Mouse (Mus musculus): Measurements from ENCODE around the gene Eef1a1.
"Not testable (repeated sequence)": the region's sequence is repeated elsewhere in the genome, so short reads cannot be mapped to it uniquely, and the experiment has no call there.

Eef1a1 gene

DNA sequence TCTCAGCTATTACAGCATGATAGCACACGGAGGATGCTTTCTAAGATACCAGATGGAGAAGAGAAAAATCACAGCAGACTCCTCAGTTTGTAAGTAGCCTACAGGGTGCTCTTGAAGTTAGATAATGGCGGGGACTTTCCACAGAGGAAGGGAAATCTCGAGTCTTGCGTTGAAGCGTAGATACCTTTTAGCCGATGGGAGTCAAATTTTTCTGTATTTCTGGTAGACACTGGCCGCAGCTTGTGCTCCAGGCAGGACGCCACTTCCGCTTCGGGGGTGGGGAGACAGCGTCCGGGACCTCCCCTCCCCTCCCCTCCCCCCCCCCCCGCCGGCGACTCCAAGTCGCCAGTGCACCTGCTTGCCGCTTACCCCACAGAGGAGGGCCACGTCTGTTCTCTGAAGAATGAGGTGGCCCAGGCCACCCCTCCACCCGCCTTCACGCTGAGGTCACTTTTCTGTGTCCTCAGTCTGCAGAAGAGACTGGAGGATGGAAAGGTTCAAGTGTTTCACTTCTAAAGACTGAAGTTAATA is at the start of gene Eef1a1:
Gene Eef1a1, minus strand, starts transcription at position 262 of the 531 bp plus-strand sequence.
- DNase-seq (ENCODE audit: extremely low spot score): peak; percentile 66

DNA sequence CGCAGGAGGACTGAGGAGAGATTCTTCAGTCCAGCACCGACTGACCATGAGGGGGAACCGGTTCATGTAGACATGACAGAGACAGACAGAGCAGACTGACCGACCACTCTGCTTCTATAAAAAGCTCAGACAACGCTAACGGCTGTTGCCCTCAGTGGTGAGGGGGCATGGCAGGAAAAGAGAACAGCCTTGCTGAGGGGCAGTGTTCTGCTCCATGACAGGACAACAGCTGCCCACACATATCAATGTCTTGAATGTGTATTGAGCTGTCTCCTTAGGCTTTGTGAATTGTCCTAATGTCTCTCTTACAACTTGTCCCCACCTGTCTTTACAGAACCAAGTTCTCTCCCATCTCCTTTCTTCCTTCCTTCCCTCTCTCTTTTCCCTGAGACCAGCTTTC is 49.5 kb upstream of the Eef1a1 start:
- no peak for DNase-seq (ENCODE audit: extremely low spot score)

DNA sequence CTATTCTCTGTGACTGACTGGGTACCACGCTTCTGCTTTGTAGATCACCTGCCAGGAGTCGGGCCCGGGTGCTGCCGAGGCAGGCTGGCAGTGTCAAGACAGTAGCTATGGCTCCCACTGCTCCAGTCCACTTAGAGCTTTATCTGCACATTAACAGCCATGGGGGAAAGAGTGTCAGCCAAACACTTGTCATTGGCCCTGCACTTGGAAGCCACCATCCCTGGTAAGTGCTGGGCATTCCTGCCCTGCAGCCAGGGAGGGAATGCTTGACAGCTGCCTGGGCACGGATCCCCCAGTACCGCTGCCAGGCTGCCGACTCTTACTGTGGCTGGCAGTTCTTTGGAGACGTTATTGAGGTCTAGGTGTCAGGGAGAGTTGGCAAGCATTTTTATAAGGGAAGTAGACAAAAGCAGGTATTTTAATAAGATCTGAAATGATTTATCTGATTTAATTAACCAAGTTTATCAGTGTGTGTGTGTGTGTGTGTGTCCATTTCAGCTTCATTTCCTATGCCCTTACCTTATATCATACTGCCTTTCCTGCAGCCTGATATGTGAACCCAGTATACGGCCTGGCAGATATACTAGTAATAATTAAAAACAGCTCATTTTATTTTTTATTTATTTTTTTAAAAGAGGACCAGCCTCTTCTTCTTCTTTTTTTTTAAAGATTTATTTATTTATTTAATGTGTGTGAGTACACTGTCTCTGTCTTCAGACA is 48.4 kb upstream of the Eef1a1 start:
- no peak for DNase-seq (ENCODE audit: extremely low spot score)

DNA sequence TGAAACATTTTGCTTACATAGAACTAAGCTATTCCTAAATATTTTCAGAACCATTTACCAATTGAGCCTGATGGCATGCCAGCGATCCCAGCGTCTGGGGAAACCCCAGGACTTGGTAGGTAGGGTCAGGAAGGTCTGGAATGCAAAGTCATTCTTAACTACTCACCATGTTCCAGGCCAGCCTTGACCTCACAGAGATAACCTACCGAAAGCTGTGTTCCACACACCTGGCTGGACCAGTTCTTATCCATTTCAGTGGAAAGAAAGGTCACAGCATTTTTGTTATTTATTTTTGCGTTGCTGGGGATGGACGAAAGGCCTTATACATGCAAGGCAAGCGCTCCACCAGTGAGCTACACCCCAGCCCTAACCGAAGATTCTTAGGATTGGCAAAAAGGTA is 45.7 kb upstream of the Eef1a1 start:
- no peak for DNase-seq (ENCODE audit: extremely low spot score)

DNA sequence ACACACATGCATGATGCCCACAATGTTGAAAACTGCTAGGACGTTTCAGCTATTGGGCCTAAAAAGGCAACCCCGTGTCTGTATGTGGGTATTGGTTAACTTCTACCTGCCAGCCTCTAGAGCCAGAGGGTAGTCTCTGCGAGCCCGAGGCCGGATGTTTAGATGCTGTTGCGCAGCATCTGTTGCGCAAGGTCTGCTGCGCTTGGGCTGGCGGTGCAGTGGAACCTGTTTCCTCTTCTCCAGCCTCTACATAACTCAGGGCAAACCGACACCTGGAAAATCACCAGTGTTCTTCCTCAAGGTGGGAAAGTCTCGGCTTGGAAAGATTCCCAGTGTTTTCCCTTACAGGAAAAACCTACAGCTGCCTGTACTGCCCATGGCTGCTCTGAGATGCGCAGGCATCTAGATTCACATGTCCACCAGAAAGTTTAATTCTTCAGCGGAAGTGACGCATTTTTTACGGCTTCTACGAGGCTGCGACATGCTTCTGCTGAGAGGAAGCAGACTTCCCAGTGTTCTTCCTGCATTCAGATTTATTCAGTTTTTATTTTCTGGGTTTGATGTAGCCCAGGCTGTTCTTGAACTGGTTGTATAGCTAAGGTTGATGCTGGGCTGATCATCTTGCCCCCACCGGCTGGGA is 44.5 kb upstream of the Eef1a1 start:
- no peak for DNase-seq (ENCODE audit: extremely low spot score)

DNA sequence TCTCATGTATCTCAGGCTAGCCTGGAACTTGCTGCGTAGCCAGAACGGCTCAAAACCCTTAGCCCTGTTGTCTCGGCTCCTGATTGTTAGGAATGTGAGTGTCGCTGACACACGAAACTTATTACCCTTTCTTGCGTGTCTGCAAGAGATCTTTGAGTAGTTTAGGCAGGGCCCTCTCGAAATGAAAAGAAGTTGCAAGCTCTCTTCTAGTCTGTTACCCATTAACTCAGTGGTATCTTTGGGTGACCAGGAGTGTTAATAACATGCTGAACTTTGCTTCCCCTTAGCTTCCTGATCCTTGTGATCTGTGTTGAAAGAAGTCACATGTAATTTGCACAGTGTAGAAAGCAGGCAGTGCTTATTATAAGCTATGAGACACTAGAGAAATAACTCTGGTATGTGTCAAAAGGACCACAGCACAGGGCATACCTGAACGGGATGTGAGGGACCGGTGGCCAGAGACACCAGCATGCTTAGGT is 43.4 kb upstream of the Eef1a1 start:
- no peak for DNase-seq (ENCODE audit: extremely low spot score)

DNA sequence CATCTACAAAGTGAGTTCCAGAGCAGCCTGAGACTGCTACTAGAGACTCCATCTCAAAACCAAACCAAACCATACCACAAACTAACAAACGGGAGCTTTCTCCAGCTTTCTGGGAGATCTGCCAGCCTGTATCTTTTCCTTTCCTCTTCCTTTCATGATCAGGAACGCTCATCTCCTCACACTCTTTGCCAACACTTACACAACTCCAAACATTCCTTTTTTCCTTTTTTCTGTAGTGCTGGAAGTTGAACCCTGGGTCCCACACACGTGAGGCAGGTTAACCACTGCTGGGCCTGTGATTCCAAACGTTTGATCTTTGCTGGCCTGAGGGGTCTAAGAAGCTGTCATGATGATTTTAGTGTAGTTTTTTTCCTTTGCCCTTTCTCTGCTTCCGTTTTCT is 42.9 kb upstream of the Eef1a1 start:
- DNase-seq (ENCODE audit: extremely low spot score): no peak

DNA sequence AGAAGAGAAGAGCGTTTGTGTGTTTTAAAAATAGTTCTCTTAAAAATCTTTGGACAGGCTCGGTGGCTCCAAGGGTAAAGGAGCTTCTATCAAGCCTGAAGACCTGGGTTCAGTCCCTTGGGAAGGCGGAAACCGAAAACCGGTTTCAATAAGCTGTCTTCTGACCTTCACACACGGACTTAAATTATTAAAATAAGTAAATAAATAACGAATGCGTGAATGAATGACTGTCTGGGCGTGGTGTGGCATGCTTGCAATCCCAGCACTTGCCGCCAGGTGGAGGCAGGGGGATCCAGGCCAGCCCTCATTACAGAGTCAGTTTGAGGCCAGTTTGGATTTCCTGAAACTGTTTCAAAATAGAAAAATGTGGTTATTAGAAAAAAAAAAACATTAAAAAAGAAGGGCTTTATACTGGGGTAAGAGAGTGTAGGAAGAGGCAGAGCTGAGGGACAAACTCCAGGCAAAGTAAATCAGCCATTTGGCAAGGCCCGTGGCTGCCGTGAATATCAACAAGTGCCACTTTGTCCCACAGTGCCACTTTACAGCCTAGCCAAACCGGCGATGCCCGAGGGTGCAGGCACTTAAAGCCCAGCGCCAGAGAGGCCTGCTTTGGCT is 38.9 kb upstream of the Eef1a1 start:
- peak; percentile 88 for DNase-seq (ENCODE audit: extremely low spot score)

DNA sequence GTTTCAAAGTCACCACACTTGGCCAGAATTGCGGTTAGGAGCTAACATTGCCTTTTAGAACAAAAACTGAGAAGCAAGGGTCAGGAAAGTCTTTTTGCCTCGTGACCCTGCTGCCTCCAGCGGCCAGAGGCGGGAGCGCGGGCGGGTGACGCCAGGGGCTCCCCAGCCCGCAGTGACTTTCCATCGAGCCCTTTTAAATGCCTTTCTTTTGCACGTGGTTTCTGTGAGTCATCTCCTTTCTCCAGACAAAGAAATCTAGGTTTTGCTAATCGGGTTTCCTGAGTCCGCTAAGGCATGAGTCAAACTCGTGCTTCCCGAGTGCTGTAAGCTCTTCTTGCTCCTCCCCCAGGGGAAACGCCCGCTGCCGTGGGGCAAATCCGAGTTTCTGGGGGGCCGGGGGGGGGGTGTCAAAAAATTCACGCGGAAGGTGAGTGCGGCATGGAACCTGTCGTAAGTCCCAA is 38.4 kb upstream of the Eef1a1 start:
- DNase-seq (ENCODE audit: extremely low spot score): peak; percentile 88

DNA sequence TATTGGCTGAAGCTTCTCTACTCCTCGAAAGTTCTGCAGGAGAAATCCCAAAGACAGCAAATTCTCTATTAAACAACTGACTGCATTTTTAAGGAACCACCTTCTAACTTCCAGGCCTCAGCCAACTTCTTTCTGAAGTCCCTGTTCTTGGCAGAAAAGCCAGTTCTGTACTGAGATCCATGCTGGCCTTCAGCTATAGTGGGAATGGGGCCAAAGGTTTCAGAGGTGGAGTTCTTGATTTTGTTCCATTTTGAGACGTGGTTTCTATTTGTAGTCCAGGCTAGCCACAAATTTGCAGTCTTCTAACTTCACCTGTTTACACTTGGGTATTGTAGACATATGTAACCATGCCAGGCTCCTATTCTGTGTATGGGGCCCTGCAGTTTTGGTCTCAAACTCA is 37.3 kb upstream of the Eef1a1 start:
- no peak for DNase-seq (ENCODE audit: extremely low spot score)

DNA sequence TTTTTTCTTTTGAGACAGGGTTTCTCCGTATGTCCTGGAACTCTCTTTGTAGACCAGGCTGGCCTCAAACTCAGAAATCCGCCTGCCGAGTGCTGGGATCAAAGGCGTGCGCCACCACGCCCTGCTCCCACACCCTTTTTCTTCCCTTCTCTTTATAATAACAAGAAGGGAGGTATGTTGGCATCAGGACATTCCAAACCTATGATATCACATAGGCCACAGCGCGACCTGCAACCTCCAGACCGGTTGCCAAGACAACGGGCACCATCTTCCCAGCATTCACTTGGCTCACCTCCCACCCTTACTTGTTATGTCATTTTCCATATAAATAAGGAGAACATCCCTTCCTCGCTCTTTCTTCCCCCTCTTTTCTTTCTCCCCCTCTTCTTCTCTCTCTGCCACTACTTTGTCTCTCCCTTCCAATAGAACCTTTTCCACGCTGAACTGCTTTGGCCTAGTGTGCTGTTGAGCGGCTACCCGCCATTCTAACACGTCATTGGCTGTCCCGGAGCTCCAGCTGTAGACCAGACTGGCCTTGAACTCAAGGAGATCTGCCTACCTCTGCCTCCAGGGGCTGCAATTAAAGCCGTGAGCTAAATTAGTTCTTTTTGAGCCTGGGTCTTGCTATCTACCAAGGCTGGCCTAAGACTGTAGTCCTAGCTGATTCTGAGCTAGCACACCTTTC is 36.6 kb upstream of the Eef1a1 start:
- no peak for DNase-seq (ENCODE audit: extremely low spot score)

DNA sequence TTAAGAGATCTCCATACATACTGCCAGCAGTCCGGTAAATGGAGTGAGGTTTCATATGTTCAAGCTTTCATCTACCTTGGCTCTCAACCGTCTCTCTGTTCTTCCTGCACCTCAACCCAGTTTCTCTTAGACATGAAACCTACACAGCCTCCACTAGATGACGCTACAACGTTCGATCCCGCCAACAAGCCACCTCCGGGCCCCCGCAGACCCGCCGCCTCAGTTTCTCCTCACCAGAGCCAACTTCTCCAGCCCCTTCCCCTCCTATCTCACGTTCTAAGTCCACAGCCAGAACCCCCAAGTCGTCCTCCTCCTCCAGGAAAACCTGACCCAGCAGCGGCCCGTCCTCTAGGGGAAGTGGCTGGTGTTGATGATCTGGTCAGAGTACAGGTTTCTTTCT is 32.7 kb upstream of the Eef1a1 start:
- DNase-seq (ENCODE audit: extremely low spot score): peak; percentile 59

DNA sequence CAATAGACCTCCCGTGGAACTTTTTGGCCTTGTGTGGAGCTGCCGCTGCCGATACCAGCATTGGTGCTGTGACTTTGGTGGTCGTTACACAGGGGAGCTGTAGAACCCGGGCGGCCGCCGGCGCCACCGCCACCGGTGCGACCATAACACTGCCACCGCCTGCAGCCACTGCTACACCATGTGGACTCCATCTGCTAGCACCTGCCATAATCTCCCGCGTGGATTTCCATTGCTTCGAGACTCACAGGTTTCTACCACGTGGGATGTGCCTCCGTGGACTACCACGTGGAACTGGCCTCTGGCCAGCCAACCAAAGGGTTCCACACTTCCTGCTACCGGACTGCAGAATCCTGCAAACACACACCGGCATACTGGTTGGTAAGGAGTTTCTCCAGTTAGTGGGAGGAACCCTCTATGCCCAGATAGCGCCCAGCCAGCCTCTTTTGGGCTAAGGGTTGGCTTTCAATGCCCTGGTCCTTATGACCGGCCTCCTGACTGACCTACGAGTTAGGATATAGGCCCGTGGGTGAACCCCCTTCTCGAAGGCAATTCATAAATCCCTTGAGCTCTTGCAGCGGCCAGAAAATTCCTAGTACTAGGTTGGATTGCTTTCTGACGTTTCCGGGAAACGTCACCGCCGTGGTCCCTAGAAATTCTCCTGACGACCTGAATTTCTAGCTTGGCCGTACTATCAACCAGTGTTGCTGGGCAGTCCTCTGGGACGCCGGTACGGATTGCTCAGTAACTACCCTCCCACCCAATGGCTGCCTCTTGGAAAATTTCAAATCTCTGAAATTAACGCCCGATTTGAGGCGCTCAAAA is 32.0 kb upstream of the Eef1a1 start:
- DNase-seq (ENCODE audit: extremely low spot score): no peak

DNA sequence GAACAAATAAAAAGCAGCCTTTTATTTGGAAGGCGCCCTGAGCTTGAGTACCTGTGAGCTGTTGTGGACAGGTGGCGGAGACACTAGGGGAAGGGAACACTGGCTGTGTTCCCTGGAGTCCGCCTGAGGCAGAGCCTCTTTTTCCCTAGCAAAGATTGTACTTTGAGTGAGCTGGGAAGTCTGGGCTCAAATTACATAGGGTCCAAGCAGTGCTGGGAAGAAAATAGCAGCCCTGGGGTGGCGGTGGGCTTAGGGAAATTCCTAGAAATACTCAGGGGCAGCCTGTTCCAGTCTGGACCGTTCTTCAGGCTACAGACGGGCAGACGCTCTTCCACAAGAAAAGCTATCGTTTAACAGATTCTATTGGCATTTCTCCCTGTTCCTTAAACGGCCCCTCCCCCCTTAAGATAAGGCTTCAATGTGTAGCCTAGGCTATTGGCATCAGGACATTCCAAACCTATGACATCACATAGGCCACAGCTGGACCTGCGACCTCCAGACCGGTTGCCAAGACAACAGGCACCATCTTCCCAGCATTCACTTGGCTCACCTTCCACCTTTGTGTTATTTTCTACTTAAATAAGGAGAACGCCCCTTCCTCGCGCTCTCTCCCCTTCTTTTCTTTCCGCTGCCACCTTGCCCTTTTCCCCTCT is 31.3 kb upstream of the Eef1a1 start:
- DNase-seq (ENCODE audit: extremely low spot score): peak; percentile 91

DNA sequence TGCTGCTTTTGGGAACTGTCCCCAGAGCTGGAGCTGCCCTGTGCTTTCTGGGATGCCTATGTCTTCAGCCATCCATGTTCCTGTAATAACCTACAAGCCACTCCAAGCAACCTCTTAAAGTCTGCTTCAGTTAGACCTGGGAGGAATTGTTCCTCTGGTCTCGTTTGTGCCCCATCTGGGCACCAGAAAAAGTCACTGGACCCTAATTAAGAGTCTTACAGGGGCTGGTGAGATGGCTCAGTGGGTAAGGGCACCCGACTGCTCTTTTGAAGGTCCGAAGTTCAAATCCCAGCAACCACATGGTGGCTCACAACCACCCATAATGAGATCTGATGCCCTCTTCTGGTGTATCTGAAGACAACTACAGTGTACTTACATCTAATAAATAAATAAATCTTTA is 28.3 kb upstream of the Eef1a1 start:
- DNase-seq (ENCODE audit: extremely low spot score): not testable (repeated sequence)

DNA sequence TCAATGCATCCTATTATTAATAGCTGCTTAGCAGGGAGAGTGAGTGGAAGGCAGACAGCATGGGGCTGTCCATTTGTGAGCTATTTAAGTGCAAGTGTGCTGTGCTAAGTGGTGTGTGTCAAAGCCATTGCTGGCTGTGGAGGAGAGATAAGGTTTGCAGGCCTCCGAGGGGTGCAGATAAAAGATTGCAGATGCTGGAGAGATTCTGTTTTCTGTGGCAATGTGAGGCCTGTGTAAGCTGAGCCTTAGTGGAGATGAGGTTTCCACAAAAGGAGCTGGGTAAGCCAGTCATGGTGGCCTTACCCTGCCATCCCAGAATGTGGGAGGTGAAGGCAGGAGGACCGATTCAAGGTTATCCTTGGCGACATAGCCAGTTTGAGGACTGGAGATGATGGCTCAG is 27.2 kb upstream of the Eef1a1 start:
- no peak for DNase-seq (ENCODE audit: extremely low spot score)

DNA sequence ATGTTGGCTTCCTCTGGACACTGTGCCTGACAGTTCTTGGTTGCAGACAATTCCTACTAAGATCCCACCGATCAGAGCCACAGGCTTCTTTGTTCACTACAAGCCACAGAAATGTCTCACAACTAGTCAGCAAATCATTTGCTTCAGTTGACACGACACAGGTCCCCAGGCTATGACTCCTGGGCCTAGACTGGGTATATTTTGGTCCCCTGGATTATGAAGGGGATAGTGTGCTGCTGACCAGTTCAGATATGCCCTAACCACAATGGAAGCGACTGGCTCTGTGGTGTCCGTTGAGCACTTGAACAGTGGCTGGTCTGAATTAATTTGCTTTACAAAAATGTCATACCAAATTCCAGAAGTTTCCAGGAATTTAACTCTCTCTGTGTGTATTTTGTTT is 25.7 kb upstream of the Eef1a1 start:
- DNase-seq (ENCODE audit: extremely low spot score): no peak

DNA sequence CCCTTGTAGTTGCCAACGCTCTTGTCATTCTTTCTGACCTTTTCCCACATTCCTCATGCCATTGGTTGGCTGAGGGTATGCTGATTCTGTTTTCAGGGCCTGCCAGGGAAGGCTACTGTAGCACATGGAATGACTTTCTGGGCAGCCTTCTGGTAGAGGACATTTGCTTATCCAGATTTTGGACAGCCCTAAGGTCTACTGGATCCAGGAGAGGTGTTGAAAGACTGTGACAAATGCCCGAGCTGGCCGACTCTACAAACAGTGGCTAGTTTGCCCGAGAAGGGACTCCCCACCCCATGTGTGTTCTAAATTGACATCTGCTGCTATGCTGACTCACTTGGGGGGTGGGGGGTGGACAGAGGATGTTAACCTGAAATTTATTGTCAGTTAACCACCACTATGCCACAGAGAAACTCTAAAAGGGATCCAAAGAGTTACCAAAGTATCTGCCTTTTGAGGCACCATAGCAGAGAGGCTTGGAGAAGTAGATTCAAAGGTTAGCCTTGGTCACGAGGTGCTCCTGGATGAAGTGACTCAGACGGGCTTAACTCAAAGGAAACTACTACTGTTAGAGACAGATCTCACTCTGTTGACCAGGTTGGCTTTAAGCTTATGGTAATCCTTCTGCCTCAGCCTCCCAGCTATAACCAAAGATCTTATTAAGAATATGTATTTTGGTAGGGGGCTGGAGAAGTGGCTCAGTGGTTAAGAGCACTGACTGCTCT is 25.0 kb upstream of the Eef1a1 start:
- DNase-seq (ENCODE audit: extremely low spot score): no peak

DNA sequence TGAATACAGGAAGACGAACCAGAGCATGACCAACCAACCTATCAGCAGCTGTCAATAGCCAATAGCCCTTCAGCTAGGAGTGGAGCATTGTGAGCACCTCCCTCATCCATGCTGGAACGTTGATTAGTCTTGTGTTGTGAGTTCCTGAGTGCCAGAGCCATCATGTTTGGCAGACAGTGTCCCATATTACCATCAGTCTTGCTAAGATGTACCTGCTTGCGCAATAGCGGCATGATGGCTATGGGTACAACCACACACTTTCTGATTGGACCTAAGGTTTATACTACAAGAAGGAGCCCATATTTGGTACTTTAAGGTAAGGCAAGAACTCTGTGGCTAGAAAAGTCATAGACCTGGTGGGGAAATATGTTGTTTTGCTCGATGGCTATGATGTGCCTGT is 22.8 kb upstream of the Eef1a1 start:
- DNase-seq (ENCODE audit: extremely low spot score): no peak

Data from embryo, embryonic 9.5 days (tissue).